Mouse (Mus musculus): ENCODE data around the gene Olfr728. TPM values are rescaled to one million over a fixed set of nuclear protein-coding genes. Genes with fewer than 3 reads are reported as not detected.

The Olfr728 gene
- not detected for total RNA-seq (2023)

GRCm38 (mm10) chr14:50142580-50142979, at the start of gene Olfr728:
Olfr728 (minus strand) TSS chr14:50142680.

GRCm38 (mm10) chr14:50188098-50188497, 45.6 kb upstream of the Olfr728 start, which contains the start of gene Olfr730:
Olfr730 (minus strand) TSS chr14:50188198.

GRCm38 (mm10) chr14:50152810-50153209, 10.3 kb upstream of the Olfr728 start, which contains the start of gene Olfr729:
Olfr729 (minus strand) TSS chr14:50152910.

GRCm38 (mm10) chr14:50122886-50123285, 19.6 kb downstream of the Olfr728 start, which contains the start of gene Olfr727:
Olfr727 (plus strand) TSS chr14:50123186.

GRCm38 (mm10) chr14:50090853-50091252, 51.6 kb downstream of the Olfr728 start, which contains the start of gene Olfr726:
Olfr726 (minus strand) TSS chr14:50090953.

Other genes starting within 250 kb of the Olfr728 start
- not detected for gene Olfr722, start 240.7 kb downstream of the Olfr728 start, total RNA-seq (2023)
- not detected for gene Olfr723, start 210.9 kb downstream of the Olfr728 start, total RNA-seq (2023)
- gene Olfr724, start 179.4 kb downstream of the Olfr728 start, total RNA-seq (2023), result not detected
- not detected for gene Olfr725, start 102.3 kb downstream of the Olfr728 start, total RNA-seq (2023)
- gene Olfr726, start 51.7 kb downstream of the Olfr728 start, total RNA-seq (2023), result not detected
- gene Olfr727, start 19.5 kb downstream of the Olfr728 start, total RNA-seq (2023), result not detected
- not detected for gene Olfr729, start 10.2 kb upstream of the Olfr728 start, total RNA-seq (2023)
- not detected for gene Olfr730, start 45.5 kb upstream of the Olfr728 start, total RNA-seq (2023)
- not detected for gene Olfr731, start 99.2 kb upstream of the Olfr728 start, total RNA-seq (2023)
- gene Olfr732, start 141.5 kb upstream of the Olfr728 start, total RNA-seq (2023), result not detected
- gene Olfr733, start 158.8 kb upstream of the Olfr728 start, total RNA-seq (2023), result not detected
- gene Olfr734, start 184.1 kb upstream of the Olfr728 start, total RNA-seq (2023), result not detected
- not detected for gene Olfr735, start 206.2 kb upstream of the Olfr728 start, total RNA-seq (2023)
- gene Tlr11, start 215.2 kb upstream of the Olfr728 start, total RNA-seq (2023), result 0.23 TPM
- not detected for gene Olfr736, start 238.5 kb upstream of the Olfr728 start, total RNA-seq (2023)